Mouse (Mus musculus): ENCODE results near the gene Vangl2.

Gene Vangl2

DNA sequence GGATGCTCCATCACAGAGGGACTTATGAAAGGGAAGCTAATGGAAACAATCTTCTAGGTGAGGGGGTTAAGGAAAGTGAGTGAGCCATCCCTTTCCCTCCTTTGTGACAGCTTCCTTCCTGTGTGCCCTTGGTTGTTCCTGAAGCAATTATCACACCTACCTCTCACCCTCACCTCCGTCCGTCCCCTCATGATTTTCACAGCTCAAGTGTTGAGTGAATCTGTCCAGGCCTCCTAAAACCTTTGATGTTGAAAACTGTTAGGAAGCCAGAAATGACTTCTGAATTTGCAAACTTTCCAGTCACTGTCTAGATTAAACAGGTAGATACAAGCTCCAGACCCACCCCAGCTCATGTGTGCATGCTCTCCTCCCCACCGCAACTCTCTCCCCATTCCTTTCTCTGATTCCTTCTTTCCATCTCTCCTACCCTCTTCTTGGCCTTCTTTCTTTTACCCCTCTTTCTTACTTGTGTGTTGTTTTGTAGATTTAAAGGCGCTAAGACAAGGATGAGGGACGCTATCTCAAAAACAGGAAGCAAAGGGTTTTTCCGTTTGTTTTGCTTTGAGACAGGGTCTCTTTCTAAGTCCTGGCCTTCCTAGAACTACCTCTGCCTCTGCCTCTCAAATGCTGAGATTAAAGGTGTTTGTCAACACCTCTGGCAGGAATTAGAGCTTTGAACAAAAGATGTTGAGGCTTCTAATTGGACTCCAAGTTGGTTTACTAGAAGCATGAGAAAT is 62.0 kb downstream of the Vangl2 start:
- no peak for DNase-seq (ENCODE audit: low spot score in 2 of 2)

DNA sequence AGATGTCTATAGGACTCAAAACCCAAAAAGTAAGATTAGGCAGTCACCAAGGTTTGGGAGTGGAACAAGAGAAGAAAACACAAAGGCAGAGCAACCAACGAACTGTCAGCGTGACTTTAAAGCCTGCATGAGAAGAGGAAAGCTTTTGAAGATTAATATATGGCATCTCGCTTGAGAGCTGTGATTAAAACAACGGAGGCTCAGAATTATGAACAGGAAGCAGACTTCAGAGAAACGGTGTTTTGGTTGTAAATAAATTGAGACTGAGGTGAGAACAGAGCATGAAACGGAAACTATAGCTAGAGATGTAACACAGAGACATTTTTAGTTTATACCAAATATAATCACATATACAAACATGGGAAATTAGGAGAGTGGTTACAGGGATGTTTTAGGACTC is 64.6 kb downstream of the Vangl2 start:
- no peak for DNase-seq (ENCODE audit: low spot score in 2 of 2)

DNA sequence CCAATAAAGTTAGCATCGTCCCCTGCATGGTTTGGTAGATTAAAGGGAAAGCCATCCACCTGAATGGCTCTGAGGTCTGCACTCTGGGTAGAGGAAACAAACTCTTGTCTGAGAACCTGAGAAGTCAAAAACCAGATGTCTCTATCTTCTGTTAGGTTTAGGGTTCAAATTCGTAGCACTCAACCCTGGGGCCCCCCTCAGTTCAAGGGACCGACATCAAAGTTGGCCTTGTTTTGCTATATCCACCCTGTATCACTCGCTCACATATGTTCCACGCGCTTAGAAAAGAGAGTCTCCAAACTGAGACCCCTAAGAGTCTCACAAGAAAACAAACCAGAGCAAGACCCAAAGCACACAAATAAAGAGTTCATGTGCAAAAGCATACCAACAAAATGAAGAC is 66.5 kb downstream of the Vangl2 start:
- DNase-seq (ENCODE audit: low spot score in 2 of 2), result no peak

DNA sequence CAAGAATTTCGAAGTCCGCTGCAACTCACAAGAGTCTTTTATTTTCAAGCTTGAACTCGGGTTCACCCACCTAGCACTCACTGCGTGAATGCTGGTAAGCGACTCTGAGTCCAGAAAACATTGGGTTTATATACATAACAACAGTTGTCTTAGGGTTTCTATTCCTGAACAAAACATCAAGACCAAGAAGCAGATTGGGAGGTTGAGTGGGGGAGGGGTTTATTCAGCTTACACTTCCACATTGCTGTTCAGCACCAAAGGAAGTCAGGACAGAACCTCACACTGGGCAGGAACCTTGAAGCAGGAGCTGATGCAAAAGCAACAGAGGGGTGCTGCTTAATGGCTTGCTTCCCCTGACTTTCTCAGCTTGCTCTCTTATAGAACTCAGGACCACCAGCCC is 67.5 kb downstream of the Vangl2 start:
- DNase-seq (ENCODE audit: low spot score in 2 of 2), result no peak

DNA sequence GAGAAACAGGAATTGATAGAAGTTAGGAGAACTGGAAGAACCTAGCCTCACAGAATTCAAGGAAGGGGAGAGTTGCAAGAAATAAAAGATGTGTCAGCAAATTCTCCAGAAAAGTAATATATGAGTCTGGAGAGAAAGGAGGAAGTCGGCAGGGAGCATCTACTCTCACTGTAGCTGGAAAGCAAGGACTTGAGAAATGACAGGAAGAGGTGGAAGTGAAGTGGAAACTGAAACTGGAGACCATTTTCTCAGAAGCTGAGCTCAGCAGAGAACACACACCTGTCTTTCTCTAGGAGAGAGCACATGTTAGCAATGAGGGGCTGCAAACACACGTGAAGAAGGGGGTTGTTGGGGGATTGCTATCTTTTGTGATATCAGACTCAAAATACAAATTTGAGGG is 70.8 kb downstream of the Vangl2 start:
- DNase-seq (ENCODE audit: low spot score in 2 of 2), result no peak

DNA sequence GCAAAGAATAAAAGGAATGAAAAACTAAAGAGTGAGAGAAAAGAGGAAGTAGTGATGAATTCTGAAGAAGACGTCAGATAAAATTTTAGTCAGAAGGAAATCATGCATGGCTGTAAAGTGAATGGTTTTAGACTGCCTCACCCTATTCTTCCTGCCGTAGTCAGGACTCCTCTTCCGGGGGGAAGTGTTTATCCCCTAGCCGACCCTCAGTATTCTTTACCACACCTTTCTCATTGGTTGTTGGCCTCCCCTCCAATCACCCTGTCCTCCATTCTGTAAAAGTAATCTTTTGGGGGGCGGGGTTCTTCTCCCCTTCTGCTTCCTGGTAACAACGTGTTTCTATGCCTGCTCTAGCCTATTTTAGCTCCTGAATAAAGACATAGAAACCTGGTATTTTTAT is 73.2 kb downstream of the Vangl2 start:
- no peak for DNase-seq (ENCODE audit: low spot score in 2 of 2)

Data from right cerebral cortex, postnatal 36 days (tissue).